Mouse (Mus musculus) kidney, adult 2 months (tissue): ENCODE measurements around the gene Gm1673. TPM values are rescaled to one million over a fixed set of nuclear protein-coding genes. Genes with fewer than 3 reads are reported as not detected.
A peak's percentile ranks its signal among the peaks of the same experiment; 100 is the strongest.
"Not testable (repeated sequence)": the region's sequence is repeated elsewhere in the genome, so short reads cannot be mapped to it uniquely, and the experiment has no call there.

Experiments used
- DNase-seq: peaks from one replicate; pipeline ENCODE4 v3.0.0; 2021
- H3K27ac ChIP-seq: fragments of 200-500 bp; 2 replicates; pipeline ENCODE4 v1.5.1; 2012; ENCODE audit warnings: low read depth, low read length, control low read depth, inconsistent platforms; ENCODE audit not compliant: insufficient read depth
- H3K27me3 ChIP-seq: fragments of 200-500 bp; replicated peaks from 2 replicates; pipeline ENCODE4 v1.6.1; 2012; ENCODE audit warnings: mild to moderate bottlenecking, moderate library complexity, low read length, inconsistent platforms; ENCODE audit not compliant: control insufficient read depth, insufficient read depth
- H3K36me3 ChIP-seq: fragments of 200-500 bp; 2 replicates; pipeline ENCODE4 v1.6.1; 2012; ENCODE audit warnings: mild to moderate bottlenecking, moderate library complexity, low read length, inconsistent platforms; ENCODE audit not compliant: control insufficient read depth, insufficient read depth
- H3K4me1 ChIP-seq: fragments of 200-500 bp; 2 replicates; pipeline ENCODE4 v1.6.1; 2011; ENCODE audit warnings: low read length; ENCODE audit not compliant: control insufficient read depth, insufficient read depth
- H3K4me3 ChIP-seq: fragments of 200-500 bp; 2 replicates; pipeline ENCODE4 v1.5.1; 2011; ENCODE audit warnings: mild to moderate bottlenecking, low read depth, low read length, control low read depth; ENCODE audit not compliant: insufficient read depth
- CTCF ChIP-seq: fragments of 200-500 bp; conservative IDR thresholded peaks from 2 replicates; pipeline ENCODE4 v1.5.1; 2011; ENCODE audit warnings: low read depth, mild to moderate bottlenecking, control low read depth, low read length, moderate library complexity, mixed read lengths; ENCODE audit not compliant: insufficient read depth, insufficient read length
- POLR2A ChIP-seq: fragments of 200-500 bp; IDR thresholded peaks from one replicate; pipeline ENCODE4 v1.6.1; 2011; ENCODE audit warnings: low read depth, low read length, control low read depth
- WGBS: fragments of 180-500 bp; shearing (Covaris S2); methylation state at CpG from one replicate; pipeline ENCODE4 v1.1.7; 2018; 5-methylcytosine and 5-hydroxymethylcytosine counted together
- polyA plus RNA-seq: library from polyadenylated mRNA; depleted of rRNA; stranded (reverse); fragments of >200 nt; gene quantifications from 2 replicates; pipeline ENCODE4 v1.2.3, GENCODE M21; 2012

The Gm1673 gene
- polyA plus RNA-seq, 1 experiment: 3.3 TPM

DNA sequence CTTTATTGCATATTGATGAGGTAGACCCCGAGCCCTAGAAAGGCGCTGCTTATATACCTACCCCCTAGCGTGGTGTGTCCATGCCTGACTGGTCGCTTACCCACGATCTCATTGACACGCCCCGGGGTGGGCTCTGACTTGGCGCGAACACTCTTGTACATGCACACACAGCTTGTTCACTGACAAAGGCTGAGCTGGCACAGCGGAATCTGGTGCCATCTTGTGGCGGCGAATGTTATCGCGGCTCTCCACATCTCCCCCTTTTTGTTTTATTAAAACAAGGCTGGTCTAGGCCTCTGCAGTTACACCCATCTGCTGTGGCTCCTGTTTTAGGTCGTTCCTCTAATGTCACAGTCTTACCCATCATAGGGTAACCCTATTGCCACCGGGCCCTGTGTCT is 36.2 kb upstream of the Gm1673 start:
- H3K4me1 ChIP-seq, H3K4me3 ChIP-seq, DNase-seq, H3K27ac ChIP-seq, H3K27me3 ChIP-seq, H3K36me3 ChIP-seq: not testable (repeated sequence)
- peak; percentile 38; the same call in 1 of the 2 replicates for TF ChIP-seq CTCF
- 86% methylated on average over 16 of the region's 16 CpGs for WGBS

GRCm38 (mm10) chr5:33948314-33948713 is 34.9 kb upstream of the Gm1673 start:
- no peaks in the 10 kb centered on the region for H3K36me3 ChIP-seq

DNA sequence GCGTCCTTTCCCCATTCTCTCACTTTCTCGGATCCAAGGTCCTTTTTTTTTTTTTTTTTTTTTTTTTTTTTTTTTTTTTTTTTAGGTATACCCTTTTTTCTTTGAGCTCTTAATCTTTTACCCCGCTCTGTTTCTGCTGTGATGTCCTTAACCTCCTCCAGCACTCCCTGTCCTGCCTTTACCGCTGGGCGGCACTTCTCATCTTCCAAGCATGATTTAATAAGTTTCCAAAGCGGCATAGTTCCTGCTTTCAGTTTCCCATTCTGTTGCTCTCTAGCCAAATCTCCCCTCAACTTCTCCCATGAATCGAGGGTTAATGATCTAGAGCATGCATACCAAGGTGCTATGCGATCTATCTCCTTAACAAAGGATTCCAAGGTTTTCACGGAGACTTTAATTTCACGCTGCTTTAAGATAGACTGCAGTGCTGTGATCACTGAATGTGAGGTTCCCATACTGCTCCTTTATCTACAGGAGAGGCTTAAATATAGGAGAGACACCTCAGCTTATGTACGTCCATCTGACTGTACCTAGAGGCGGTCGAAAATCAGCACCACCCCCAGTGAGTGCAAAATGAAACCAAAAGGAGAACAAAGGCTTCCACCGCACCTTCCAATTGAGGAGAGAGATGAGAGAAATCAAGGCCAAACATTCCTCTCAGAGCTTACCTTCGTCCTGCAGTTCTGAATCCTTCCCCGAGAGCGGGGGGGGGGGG is 29.6 kb upstream of the Gm1673 start:
- Histone ChIP-seq H3K27ac (no peak overlapping the region), H3K4me3 (no peak overlapping the region), H3K36me3 (no peaks in the 10 kb centered on the region), H3K4me1 (no peaks in the 10 kb centered on the region), H3K27me3 (no peaks in the 10 kb centered on the region)
- TF ChIP-seq POLR2A: no peak
- no peak for DNase-seq
- 86% methylated on average over 17 of the region's 17 CpGs for WGBS

More at GRCm38 (mm10) chr5:33948314-33948713, 34.9 kb upstream of the Gm1673 start:
- no peaks in the 10 kb centered on the region for H3K27me3 ChIP-seq
- no peak overlapping the region for H3K27ac ChIP-seq
- H3K4me3 ChIP-seq: no peak overlapping the region
- DNase-seq: no peak
- TF ChIP-seq CTCF: no peak
- TF ChIP-seq POLR2A: no peak
- WGBS: 84% methylated on average over 4 of the region's 4 CpGs
- no peaks in the 10 kb centered on the region for H3K4me1 ChIP-seq

GRCm38 (mm10) chr5:33954354-33954753 is 28.9 kb upstream of the Gm1673 start:
- no peaks in the 10 kb centered on the region for H3K27me3 ChIP-seq
- TF ChIP-seq POLR2A (no peak), CTCF (peak; percentile 93)
- DNase-seq: peak; percentile 72
- H3K4me3 ChIP-seq: no peak overlapping the region
- no peak overlapping the region for H3K27ac ChIP-seq
- H3K4me1 ChIP-seq: no peaks in the 10 kb centered on the region
- H3K36me3 ChIP-seq: no peaks in the 10 kb centered on the region
- WGBS: 40% methylated on average over 10 of the region's 10 CpGs

DNA sequence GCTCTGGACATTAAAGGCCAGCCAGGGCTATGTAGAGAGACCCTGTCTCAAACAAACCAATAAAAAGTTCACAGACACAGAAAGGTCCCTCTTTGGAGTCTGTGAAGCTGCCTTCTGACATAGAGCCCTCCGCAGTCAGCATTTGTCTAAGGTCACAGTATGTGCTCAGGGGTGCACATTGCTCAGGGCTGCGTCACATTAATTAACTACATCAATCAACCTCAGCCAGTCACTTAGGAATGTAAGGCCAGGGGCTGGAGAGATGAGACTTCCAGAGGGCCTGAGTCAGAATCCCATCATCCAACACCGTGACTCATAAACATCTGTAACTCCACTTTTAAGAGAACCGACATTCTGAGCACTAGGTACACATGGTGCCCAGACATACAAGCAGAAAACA is 27.4 kb upstream of the Gm1673 start:
- Histone ChIP-seq H3K27me3 (no peaks in the 10 kb centered on the region), H3K4me3 (no peak overlapping the region), H3K27ac (no peak overlapping the region), H3K36me3 (no peaks in the 10 kb centered on the region), H3K4me1 (no peaks in the 10 kb centered on the region)
- 57% methylated on average over 4 of the region's 4 CpGs for WGBS
- no peak for DNase-seq
- TF ChIP-seq CTCF: no peak
- no peak for TF ChIP-seq POLR2A

DNA sequence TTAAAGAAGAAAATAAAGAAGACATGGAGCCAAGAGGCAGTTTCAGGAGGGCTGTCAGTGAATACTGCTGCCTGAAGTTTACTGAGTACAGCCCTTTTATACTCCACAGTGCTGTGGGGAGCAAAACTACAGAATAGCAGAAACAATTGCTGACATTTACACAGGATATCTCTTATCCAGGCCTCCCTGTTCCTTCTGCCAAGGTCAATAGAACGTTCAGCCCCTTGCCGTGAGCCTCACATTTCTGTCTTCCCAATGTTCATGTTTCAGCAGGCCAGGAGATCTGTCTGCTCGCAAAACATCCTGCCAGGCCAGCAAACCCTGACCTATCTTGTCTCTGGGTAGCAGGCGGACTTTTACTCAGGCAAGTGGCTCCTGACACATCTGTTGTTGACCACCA is 23.9 kb upstream of the Gm1673 start:
- no peak for DNase-seq
- Histone ChIP-seq H3K36me3 (no peaks in the 10 kb centered on the region), H3K4me1 (no peaks in the 10 kb centered on the region), H3K27ac (no peak overlapping the region), H3K4me3 (no peak overlapping the region), H3K27me3 (no peaks in the 10 kb centered on the region)
- 72% methylated on average over 4 of the region's 4 CpGs for WGBS
- no peak for TF ChIP-seq CTCF
- TF ChIP-seq POLR2A: no peak

DNA sequence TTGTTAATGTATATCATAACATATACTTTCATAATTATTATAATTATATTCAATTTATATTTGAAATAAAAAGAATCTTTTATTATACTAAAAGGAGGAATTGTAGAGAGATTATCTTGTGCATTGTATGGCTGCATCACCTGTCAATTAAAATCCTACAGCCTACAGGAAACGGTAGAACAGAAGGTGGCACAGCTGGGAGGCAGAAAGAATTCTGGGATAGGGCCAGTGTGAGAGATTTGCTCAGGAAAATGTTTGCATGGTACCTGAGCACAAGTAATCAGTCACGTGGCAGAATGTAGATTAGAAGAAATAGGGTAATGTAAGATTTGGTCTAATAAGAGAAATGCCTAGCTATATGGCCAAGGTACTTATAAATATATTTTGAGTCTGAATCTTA is 8.5 kb upstream of the Gm1673 start:
- Histone ChIP-seq H3K4me1 (no peaks in the 10 kb centered on the region), H3K36me3 (no peaks in the 10 kb centered on the region), H3K4me3 (no peak overlapping the region), H3K27ac (no peak overlapping the region), H3K27me3 (no peaks in the 10 kb centered on the region; the same call in 1 of the 2 replicates)
- TF ChIP-seq CTCF (no peak), POLR2A (no peak)
- WGBS: 60% methylated on average over 2 of the region's 2 CpGs
- DNase-seq: no peak

DNA sequence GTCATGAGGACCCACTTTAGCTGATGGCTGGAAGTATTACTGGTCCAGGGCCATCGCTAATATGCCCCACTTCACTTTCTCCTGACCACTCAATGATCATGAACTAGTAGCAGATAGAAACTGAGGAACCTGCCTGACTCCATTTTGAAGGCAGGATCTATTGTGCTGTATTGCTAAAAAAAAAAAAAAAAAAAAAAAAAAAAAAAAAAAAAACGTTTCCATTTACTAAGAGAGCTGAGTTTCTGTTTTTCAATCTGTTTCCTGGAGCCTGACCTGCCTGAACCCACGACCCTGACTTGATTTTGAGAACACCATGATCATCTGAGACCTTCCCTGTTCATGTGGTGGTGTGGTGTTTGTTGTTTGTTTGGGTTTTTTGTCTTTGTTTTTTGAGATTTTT is 7.0 kb upstream of the Gm1673 start:
- Histone ChIP-seq H3K36me3 (no peaks in the 10 kb centered on the region), H3K4me3 (no peak overlapping the region), H3K27ac (no peak overlapping the region), H3K4me1 (no peaks in the 10 kb centered on the region), H3K27me3 (no peaks in the 10 kb centered on the region; the same call in 1 of the 2 replicates)
- 36% methylated on average over 3 of the region's 3 CpGs for WGBS
- no peak for DNase-seq
- TF ChIP-seq POLR2A (no peak), CTCF (no peak)
